Comparison of ENCODE assay signal across 8 mouse cellular contexts in the genomic region with DNA sequence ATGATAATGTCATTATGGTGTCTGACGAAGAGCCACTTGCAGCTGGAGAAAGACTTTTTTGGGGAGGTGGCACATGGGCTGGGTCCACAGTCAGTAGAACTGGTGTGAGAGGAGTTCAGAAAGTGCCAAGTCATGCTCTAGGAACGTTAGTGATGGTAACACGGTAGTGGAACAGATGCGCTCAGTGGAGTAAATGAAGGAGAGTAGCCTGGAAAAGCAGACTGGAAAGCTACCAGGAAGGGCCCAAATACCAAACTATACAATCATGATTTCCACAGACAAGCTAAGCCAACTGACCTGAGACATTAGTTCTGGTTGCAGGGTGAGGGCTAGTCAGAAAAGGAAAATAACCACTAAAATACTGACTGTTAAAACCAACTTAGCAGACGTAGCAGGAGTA. TPM values are rescaled to one million over a fixed set of nuclear protein-coding genes. Genes with fewer than 3 reads are reported as not detected.
DNase-seq lines count a peak whose midpoint lies in the region; ATAC-seq and TF ChIP-seq lines count a peak whose summit lies in the region.

No protein-coding gene starts in this region.

- H3K4me1 ChIP-seq in forebrain, postnatal 0 days (ENCODE audit: insufficient read depth): peaks cover 8% of the 10 kb centered on the region
- peaks cover 15 to 20% of the 10 kb centered on the region in 2 experiments for H3K4me1 ChIP-seq in liver, embryonic 14.5 days (replicated peaks; ENCODE audit: control insufficient read depth in 2 of 2, insufficient read depth in 2 of 2, low read length in 1 of 2)

- TF ChIP-seq CTCF in layer of hippocampus, adult 2 months (conservative IDR thresholded peaks at IDR 0.05): no peak
- no peak for TF ChIP-seq CTCF in forebrain, postnatal 0 days (IDR thresholded peaks at IDR 0.05; ENCODE audit: low read depth)
- no peak for TF ChIP-seq CTCF in liver, embryonic 14.5 days (IDR thresholded peaks at IDR 0.05; ENCODE audit: low read depth)

- ATAC-seq in forebrain, postnatal 0 days: no peak
- peak; percentile 71 for ATAC-seq in liver, embryonic 14.5 days (ENCODE audit: insufficient read depth)

- H3K4me2 ChIP-seq in forebrain, postnatal 0 days (ENCODE audit: low read depth): peak overlapping the region; percentile 53
- peak overlapping the region; percentile 95 for H3K4me2 ChIP-seq in liver, embryonic 14.5 days (ENCODE audit: low read depth)

- no peak; the same call in 1 of the 2 replicates for TF ChIP-seq EP300 in liver, embryonic 14.5 days (IDR thresholded peaks at IDR 0.05; ENCODE audit: low read depth)

- peak overlapping the region; percentile 93 for H3K4me3 ChIP-seq in layer of hippocampus, adult 2 months
- peak overlapping the region; percentile 67 for H3K4me3 ChIP-seq in forebrain, postnatal 0 days (ENCODE audit: low read depth, low read length)
- peak overlapping the region; percentile 75 to 89 for H3K4me3 ChIP-seq in liver, embryonic 14.5 days (ENCODE audit: insufficient read depth in 1 of 2, low read depth in 2 of 2, low read length in 2 of 2)

- H3K9me3 ChIP-seq in forebrain, postnatal 0 days (ENCODE audit: low read length): no peaks in the 10 kb centered on the region
- no peaks in the 10 kb centered on the region for H3K9me3 ChIP-seq in liver, embryonic 14.5 days (ENCODE audit: control insufficient read depth, low read length)

- H3K27ac ChIP-seq in layer of hippocampus, adult 2 months: no peak overlapping the region
- H3K27ac ChIP-seq in forebrain, postnatal 0 days (ENCODE audit: low read depth, low read length): no peak overlapping the region
- peak overlapping the region; percentile 88 for H3K27ac ChIP-seq in liver, embryonic 14.5 days

- H3K27me3 ChIP-seq in forebrain, postnatal 0 days (ENCODE audit: insufficient read depth, low read length): no peaks in the 10 kb centered on the region; the same call in 1 of the 2 replicates
- peaks cover 8% of the 10 kb centered on the region for H3K27me3 ChIP-seq in liver, embryonic 14.5 days (ENCODE audit: control insufficient read depth, insufficient read depth, low read length)

- 0 out of 2 replicates have a peak overlapping the region, but pooled peaks have one; percentile 4 for H3K9ac ChIP-seq in forebrain, postnatal 0 days
- H3K9ac ChIP-seq in liver, embryonic 14.5 days (replicated peaks): peak overlapping the region; percentile 74

- H3K36me3 ChIP-seq in forebrain, postnatal 0 days (ENCODE audit: insufficient read depth): peaks cover 12% of the 10 kb centered on the region
- peaks cover 19% of the 10 kb centered on the region for H3K36me3 ChIP-seq in liver, embryonic 14.5 days (replicated peaks; ENCODE audit: control insufficient read depth, insufficient read depth, low read depth)

- no peak for DNase-seq in layer of hippocampus, adult 2 months (ENCODE audit: low spot score in 2 of 2)
- no peak for DNase-seq in layer of hippocampus, postnatal 10 days (ENCODE audit: low spot score in 2 of 2)
- peak; percentile 27 for DNase-seq in brain, adult 2 months (ENCODE audit: low read depth, low spot score)
- no peak for DNase-seq in forebrain, postnatal 0 days
- peak; percentile 76 to 79 (median 77) for DNase-seq in liver, embryonic 14.5 days (ENCODE audit: low read depth in 3 of 3, low spot score in 3 of 3)
- DNase-seq in frontal cortex, postnatal 10 days (ENCODE audit: low spot score in 2 of 2): no peak
- DNase-seq in right cerebral cortex, postnatal 4 days: no peak
- DNase-seq in kidney, adult 11 months: no peak

- 38% methylated on average over 5 of the region's 5 CpGs for WGBS in forebrain, postnatal 0 days
- WGBS in liver, embryonic 14.5 days (ENCODE audit: insufficient replicate concordance): 2% methylated on average over 5 of the region's 5 CpGs

RNA-seq across cellular contexts. Expression of a gene that starts 4.5 kb away (rescaled TPM):
- total RNA-seq in layer of hippocampus, adult 2 months (2021): under 1 TPM; 0.15 to 0.41 TPM
- under 1 TPM; 0.27 to 0.47 TPM for total RNA-seq in layer of hippocampus, postnatal 10 days (2021)
- 0.38 and 0.43 TPM in 2 replicates for total RNA-seq in forebrain, postnatal 0 days (2014; rRNA removed)
- 0.29 and 0.39 TPM in 2 replicates for polyA plus RNA-seq in forebrain, postnatal 0 days (2015; fragmentation: Nextera tagmentation; extraction: Ambion mirVana)
- 2.6 and 4.0 TPM in 2 replicates for polyA plus RNA-seq in liver, embryonic 14.5 days (2012; rRNA removed)
- polyA plus RNA-seq in liver, embryonic 14.5 days (2014; fragmentation: Nextera tagmentation; extraction: Ambion mirVana): 4.0 and 4.4 TPM in 2 replicates

RNA-seq across cellular contexts. Expression of a gene that starts 5.1 kb away (rescaled TPM):
- total RNA-seq in layer of hippocampus, adult 2 months (2021): 10 to 100 TPM; 36.1 to 43.1 TPM
- 10 to 100 TPM; 39.6 to 48.0 TPM for total RNA-seq in layer of hippocampus, postnatal 10 days (2021)
- total RNA-seq in forebrain, postnatal 0 days (2014; rRNA removed): 40.5 and 43.3 TPM in 2 replicates
- 84.6 and 85.2 TPM in 2 replicates for polyA plus RNA-seq in forebrain, postnatal 0 days (2015; fragmentation: Nextera tagmentation; extraction: Ambion mirVana)
- 23.2 and 36.5 TPM in 2 replicates for polyA plus RNA-seq in liver, embryonic 14.5 days (2012; rRNA removed)
- 84.1 and 96.0 TPM in 2 replicates for polyA plus RNA-seq in liver, embryonic 14.5 days (2014; fragmentation: Nextera tagmentation; extraction: Ambion mirVana)

RNA-seq across cellular contexts. Expression of a gene that starts 36.9 kb away (rescaled TPM):
- not detected for total RNA-seq in layer of hippocampus, adult 2 months (2021)
- total RNA-seq in layer of hippocampus, postnatal 10 days (2021): not detected
- 0.08 and 0.24 TPM in 2 replicates for total RNA-seq in forebrain, postnatal 0 days (2014; rRNA removed)
- 0.15 TPM in 1 of 2 replicates, not detected in the other for polyA plus RNA-seq in forebrain, postnatal 0 days (2015; fragmentation: Nextera tagmentation; extraction: Ambion mirVana)
- 0.02 TPM in 1 of 2 replicates, not detected in the other for polyA plus RNA-seq in liver, embryonic 14.5 days (2012; rRNA removed)
- not detected in 2 replicates for polyA plus RNA-seq in liver, embryonic 14.5 days (2014; fragmentation: Nextera tagmentation; extraction: Ambion mirVana)

RNA-seq across cellular contexts. Expression of a gene that starts 43.6 kb away (rescaled TPM):
- 10 to 100 TPM; 78.2 to 84.0 TPM for total RNA-seq in layer of hippocampus, adult 2 months (2021)
- total RNA-seq in layer of hippocampus, postnatal 10 days (2021): 10 to 100 TPM; 88.5 to 89.5 TPM
- 130 and 140 TPM in 2 replicates for total RNA-seq in forebrain, postnatal 0 days (2014; rRNA removed)
- 111 and 120 TPM in 2 replicates for polyA plus RNA-seq in forebrain, postnatal 0 days (2015; fragmentation: Nextera tagmentation; extraction: Ambion mirVana)
- polyA plus RNA-seq in liver, embryonic 14.5 days (2012; rRNA removed): 26.3 and 30.8 TPM in 2 replicates
- polyA plus RNA-seq in liver, embryonic 14.5 days (2014; fragmentation: Nextera tagmentation; extraction: Ambion mirVana): 38.6 and 41.7 TPM in 2 replicates

RNA-seq across cellular contexts. Expression of a gene that starts 44.1 kb away (rescaled TPM):
- total RNA-seq in layer of hippocampus, adult 2 months (2021): 1 to 10 TPM; 1.1 to 1.2 TPM
- total RNA-seq in layer of hippocampus, postnatal 10 days (2021): 1 to 10 TPM; 1.9 to 3.4 TPM
- 1.5 and 2.5 TPM in 2 replicates for total RNA-seq in forebrain, postnatal 0 days (2014; rRNA removed)
- polyA plus RNA-seq in forebrain, postnatal 0 days (2015; fragmentation: Nextera tagmentation; extraction: Ambion mirVana): 1.5 and 2.4 TPM in 2 replicates
- 2.9 and 3.5 TPM in 2 replicates for polyA plus RNA-seq in liver, embryonic 14.5 days (2012; rRNA removed)
- polyA plus RNA-seq in liver, embryonic 14.5 days (2014; fragmentation: Nextera tagmentation; extraction: Ambion mirVana): 2.8 TPM in 2 replicates

Comparison
In these comparisons a context has a peak if more than half of its experiments do, and no peak if none do; other contexts are left out.
1. DNase-seq: peak in brain, adult 2 months (single experiment) and liver, embryonic 14.5 days (3 of 3); none in layer of hippocampus, adult 2 months (0 of 2), layer of hippocampus, postnatal 10 days (0 of 2), forebrain, postnatal 0 days (single experiment), frontal cortex, postnatal 10 days (0 of 2), right cerebral cortex, postnatal 4 days (single experiment) and kidney, adult 11 months (single experiment).
2. Peak in every context shown above with its lines, with median percentiles within 50 percentile points of each other: H3K4me3 ChIP-seq.